Mouse (Mus musculus) liver, postnatal 0 days (tissue): ENCODE data around the gene Pard3.

ENCODE experiments used
- CTCF ChIP-seq: sonication (generic); IDR thresholded peaks from 2 replicates; pipeline ENCODE4 v1.5.1; 2016; ENCODE audit warnings: antibody characterized with exemption, low read depth
- EP300 ChIP-seq: IDR thresholded peaks from 2 replicates; pipeline ENCODE4 v1.6.1; 2016; ENCODE audit warnings: antibody characterized with exemption, low read depth, mild to moderate bottlenecking

DNA sequence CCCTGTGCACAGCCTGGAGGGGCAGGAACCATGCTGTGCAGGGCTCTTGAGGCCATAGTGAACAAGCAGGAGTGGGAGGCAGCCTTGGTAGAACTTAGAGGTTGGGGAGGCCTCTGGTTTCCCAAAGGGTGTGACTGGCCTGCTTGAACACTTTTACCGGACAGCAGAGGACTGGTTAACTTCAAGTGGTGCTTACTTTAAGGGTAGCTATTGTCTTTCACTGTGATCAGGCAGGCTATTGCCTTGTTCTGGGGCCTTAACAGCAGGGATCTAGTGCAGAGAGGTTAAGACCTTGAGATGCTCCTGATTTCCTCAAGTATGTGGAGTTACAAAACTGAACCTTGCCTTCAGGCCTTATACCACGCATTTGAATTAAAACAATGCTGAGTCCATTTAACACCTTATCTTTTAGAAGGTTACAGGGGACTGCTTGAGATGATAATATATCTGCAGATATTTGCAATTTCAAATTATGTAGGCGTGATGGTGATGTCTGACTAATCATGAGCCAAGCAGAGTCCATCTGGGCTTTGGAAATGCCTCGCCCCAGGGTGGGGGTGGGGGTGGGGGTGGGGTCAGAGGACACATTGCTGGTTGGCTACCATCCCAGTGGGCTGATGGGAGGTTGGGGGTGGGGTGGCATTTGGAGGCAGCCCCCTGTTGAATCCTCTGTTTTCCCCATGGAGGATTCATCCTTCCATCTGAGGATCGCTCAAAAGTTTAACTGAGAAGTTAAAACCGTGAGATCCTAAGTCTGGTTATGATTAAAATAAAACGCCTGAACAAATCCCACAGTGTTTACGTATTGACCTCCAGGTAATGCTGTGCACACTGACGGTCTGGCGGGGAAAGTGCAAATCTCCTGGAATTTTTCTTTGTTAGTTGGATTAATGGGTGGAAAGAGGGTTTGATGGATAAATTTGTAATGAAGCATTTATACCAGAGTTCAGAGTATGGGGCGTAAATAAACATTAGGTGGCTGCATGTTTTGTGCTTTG lies 62.3 kb downstream of the Pard3 start:
- TF ChIP-seq CTCF: no peak
- no peak; the same call in 1 of the 2 replicates for TF ChIP-seq EP300
